Mouse (Mus musculus) C2C12 (cell line): ENCODE data around the gene Zfp36l2.

Source experiments
- CEBPB ChIP-seq: IDR thresholded peaks from one replicate; pipeline ENCODE4 v1.6.1; 2011; ENCODE audit warnings: low read depth, mild to moderate bottlenecking, control low read depth, moderate library complexity
- CTCF ChIP-seq: IDR thresholded peaks from one replicate; pipeline ENCODE4 v1.5.1; 2011; ENCODE audit not compliant: control insufficient read depth, insufficient read depth, insufficient read length
- FOSL1 ChIP-seq: IDR thresholded peaks from one replicate; pipeline ENCODE4 v1.8.0; 2011; ENCODE audit warnings: mild to moderate bottlenecking, low read length; ENCODE audit not compliant: poor library complexity, insufficient read depth, severe bottlenecking
- MAX ChIP-seq: IDR thresholded peaks from one replicate; pipeline ENCODE4 v1.6.1; 2011; ENCODE audit warnings: mild to moderate bottlenecking, control low read depth
- MYOG ChIP-seq: IDR thresholded peaks from one replicate; pipeline ENCODE4 v1.6.1; 2011; ENCODE audit not compliant: control insufficient read depth, insufficient read length; ENCODE audit errors: extremely low read depth
- USF1 ChIP-seq: IDR thresholded peaks from one replicate; pipeline ENCODE4 v1.6.1; 2011; ENCODE audit warnings: low read depth, mild to moderate bottlenecking, control low read depth, moderate library complexity

DNA sequence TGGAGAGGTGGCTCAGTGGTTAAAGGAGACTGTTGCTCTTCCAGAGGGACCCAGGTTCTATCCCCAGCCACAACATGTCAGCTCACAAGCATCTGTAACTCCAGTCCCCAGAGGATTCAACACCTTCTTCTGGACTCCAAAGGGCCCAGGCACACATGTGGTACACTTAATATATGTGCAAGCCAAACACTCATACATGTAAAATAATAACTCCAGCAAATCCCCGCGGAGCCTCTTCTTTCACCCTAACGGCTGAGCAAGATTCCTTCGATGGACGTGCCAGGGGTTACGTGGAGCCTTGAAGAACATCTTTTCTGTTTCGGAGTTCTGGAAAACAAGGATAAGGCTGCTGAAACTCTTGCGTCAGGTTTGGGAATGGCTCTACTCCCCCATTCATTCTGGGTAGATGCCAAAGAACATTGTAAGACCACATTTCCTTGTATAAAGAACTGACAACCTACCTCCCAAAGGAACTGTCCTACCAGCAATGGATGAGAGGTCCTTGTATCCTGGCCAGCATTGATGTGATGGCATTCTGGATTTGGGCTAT, 25.5 kb downstream of the Zfp36l2 start:
- no peak for TF ChIP-seq USF1
- no peak for TF ChIP-seq CTCF
- TF ChIP-seq MAX, result no peak
- no peak for TF ChIP-seq MYOG
- TF ChIP-seq FOSL1, result no peak
- TF ChIP-seq CEBPB, result no peak
